Mouse (Mus musculus) limb, embryonic 14.5 days (tissue): Measurements from ENCODE around the gene Fam160a1. TPM values are rescaled to one million over a fixed set of nuclear protein-coding genes. Genes with fewer than 3 reads are reported as not detected.

ENCODE experiments used
- ATAC-seq: fragments of 200-750 bp; cut with Nextera tagmentation; 2 replicates; pipeline ENCODE4 v1.8.0; 2017; ENCODE audit warnings: low read depth, moderate number of reproducible peaks, moderate TSS enrichment; ENCODE audit not compliant: low FRiP score
- DNase-seq: peaks from one replicate; pipeline ENCODE4 v3.0.0-alpha.2; 2015; ENCODE audit warnings: low spot score
- H3K27ac ChIP-seq: fragments of 300-500 bp; sonication (generic); replicated peaks from 2 replicates; pipeline ENCODE4 v1.5.1; 2014; ENCODE audit warnings: low read depth, mild to moderate bottlenecking, low read length, moderate library complexity, mixed read lengths
- H3K27me3 ChIP-seq: fragments of 300-500 bp; sonication (generic); 2 replicates; pipeline ENCODE4 v1.6.1; 2014; ENCODE audit warnings: low read length, mixed read lengths; ENCODE audit not compliant: control insufficient read depth, insufficient read depth
- H3K36me3 ChIP-seq: fragments of 300-500 bp; sonication (generic); 2 replicates; pipeline ENCODE4 v1.6.1; 2014; ENCODE audit warnings: mild to moderate bottlenecking, low read length, moderate library complexity, mixed read lengths; ENCODE audit not compliant: control insufficient read depth, insufficient read depth
- H3K4me1 ChIP-seq: fragments of 300-500 bp; sonication (generic); 2 replicates; pipeline ENCODE4 v1.6.1; 2014; ENCODE audit warnings: antibody characterized with exemption, low read length, mixed read lengths; ENCODE audit not compliant: control insufficient read depth, insufficient read depth
- H3K4me2 ChIP-seq: fragments of 300-500 bp; sonication (generic); replicated peaks from 2 replicates; pipeline ENCODE4 v1.6.1; 2014; ENCODE audit warnings: low read depth, mild to moderate bottlenecking, low read length, moderate library complexity; ENCODE audit not compliant: severe bottlenecking
- H3K4me3 ChIP-seq: fragments of 300-500 bp; sonication (generic); replicated peaks from 2 replicates; pipeline ENCODE4 v1.5.1; 2014; ENCODE audit warnings: low read length
- H3K9ac ChIP-seq: fragments of 300-500 bp; sonication (generic); 2 replicates; pipeline ENCODE4 v1.6.1; 2014; ENCODE audit warnings: mild to moderate bottlenecking, low read depth, low read length, moderate library complexity; ENCODE audit not compliant: severe bottlenecking
- H3K9me3 ChIP-seq: fragments of 300-500 bp; sonication (generic); 2 replicates; pipeline ENCODE4 v1.6.1; 2016; ENCODE audit warnings: low read length; ENCODE audit not compliant: control insufficient read depth
- POLR2A ChIP-seq: fragments of 200-500 bp; IDR thresholded peaks from 2 replicates; pipeline ENCODE4 v1.8.0; 2012; ENCODE audit warnings: inconsistent platforms, mild to moderate bottlenecking, moderate library complexity, borderline replicate concordance; ENCODE audit not compliant: insufficient read depth, insufficient read length; ENCODE audit errors: extremely low read depth
- WGBS: fragments of 180-500 bp; shearing (Covaris S2); extraction: QIAGEN DNeasy Blood & Tissue Kit; methylation state at CpG from one replicate; pipeline ENCODE4 v1.1.7; 2014; 5-methylcytosine and 5-hydroxymethylcytosine counted together
- polyA plus RNA-seq, 2 experiments: library from polyadenylated mRNA; depleted of rRNA in 1 of 2; stranded (reverse) in 1 of 2; unstranded in 1 of 2; fragments of >200 nt; fragmentation: Nextera tagmentation in 1 of 2; extraction: Ambion mirVana in 1 of 2; gene quantifications; 2 replicates each; pipeline versions ENCODE4 v1.2.1 to v1.2.3; 2012 to 2014

Fam160a1 gene
- polyA plus RNA-seq, 2 experiments = 4.3 to 6.2 TPM

GRCm38 (mm10) chr3:85776126-85776525, 41.0 kb downstream of the Fam160a1 start:
- no peak for TF ChIP-seq POLR2A
- DNase-seq (no peak), ATAC-seq (no peak)
- 74% methylated on average over 6 of the region's 6 CpGs for WGBS
- Histone ChIP-seq H3K4me3 (no peak overlapping the region), H3K27me3 (no peaks in the 10 kb centered on the region), H3K4me1 (0 out of 2 replicates have a peak, but pooled peaks cover 5% of the 10 kb centered on the region), H3K27ac (peak overlapping the region; percentile 35; the same call in 1 of the 2 replicates), H3K9ac (no peak overlapping the region), H3K9me3 (no peaks in the 10 kb centered on the region), H3K36me3 (no peaks in the 10 kb centered on the region), H3K4me2 (no peak overlapping the region)

- no peak overlapping the region for H3K27ac ChIP-seq
- 0 out of 2 replicates have a peak, but pooled peaks cover 5% of the 10 kb centered on the region for H3K4me1 ChIP-seq
- H3K27me3 ChIP-seq = no peaks in the 10 kb centered on the region
- WGBS = 65% methylated on average over 4 of the region's 4 CpGs
- no peak for TF ChIP-seq POLR2A
- no peaks in the 10 kb centered on the region for H3K9me3 ChIP-seq
- ATAC-seq (no peak), DNase-seq (no peak)
- H3K9ac ChIP-seq = no peak overlapping the region
- no peaks in the 10 kb centered on the region for H3K36me3 ChIP-seq
- no peak overlapping the region for H3K4me3 ChIP-seq
- H3K4me2 ChIP-seq = no peak overlapping the region
Measured at GRCm38 (mm10) chr3:85773886-85774285, 43.2 kb downstream of the Fam160a1 start.

- H3K36me3 ChIP-seq = no peaks in the 10 kb centered on the region
- H3K9ac ChIP-seq = no peak overlapping the region
- no peak for TF ChIP-seq POLR2A
- DNase-seq (no peak), ATAC-seq (no peak)
- no peaks in the 10 kb centered on the region for H3K9me3 ChIP-seq
- no peak overlapping the region for H3K4me3 ChIP-seq
- H3K27me3 ChIP-seq = no peaks in the 10 kb centered on the region
- WGBS = 43% methylated on average over 3 of the region's 3 CpGs
- H3K4me2 ChIP-seq = no peak overlapping the region
- H3K4me1 ChIP-seq = 0 out of 2 replicates have a peak, but pooled peaks cover 5% of the 10 kb centered on the region
- no peak overlapping the region for H3K27ac ChIP-seq
Measured at GRCm38 (mm10) chr3:85773425-85773824, 43.7 kb downstream of the Fam160a1 start.

- H3K4me1 ChIP-seq = 0 out of 2 replicates have a peak, but pooled peaks cover 3% of the 10 kb centered on the region
- ATAC-seq (no peak), DNase-seq (no peak)
Measured at GRCm38 (mm10) chr3:85764937-85765337, 52.2 kb downstream of the Fam160a1 start.

GRCm38 (mm10) chr3:85764008-85764834, 52.9 kb downstream of the Fam160a1 start:
- Histone ChIP-seq H3K4me1 (0 out of 2 replicates have a peak, but pooled peaks cover 3% of the 10 kb centered on the region), H3K9me3 (no peaks in the 10 kb centered on the region), H3K4me2 (0 out of 2 replicates have a peak overlapping the region, but pooled peaks have one; percentile 1), H3K27ac (no peak overlapping the region), H3K36me3 (no peaks in the 10 kb centered on the region), H3K27me3 (no peaks in the 10 kb centered on the region), H3K9ac (no peak overlapping the region), H3K4me3 (no peak overlapping the region)
- no peak for TF ChIP-seq POLR2A
- no peak for ATAC-seq
- 28% methylated on average over 18 of the region's 18 CpGs for WGBS
- DNase-seq = no peak

More at GRCm38 (mm10) chr3:85764937-85765337, 52.2 kb downstream of the Fam160a1 start:
- WGBS = 55% methylated on average over 7 of the region's 7 CpGs
- Histone ChIP-seq H3K4me3 (no peak overlapping the region), H3K27ac (no peak overlapping the region), H3K27me3 (no peaks in the 10 kb centered on the region), H3K9ac (no peak overlapping the region), H3K4me2 (no peak overlapping the region), H3K9me3 (no peaks in the 10 kb centered on the region), H3K36me3 (no peaks in the 10 kb centered on the region)
- TF ChIP-seq POLR2A = no peak
